ENCODE assay signal across 14 mouse cellular contexts in genomic region chr11:114282566-114282965, GRCm38 (mm10).
"Had no signal": no experiment of that assay in that cellular context is flagged by ENCODE, and none has a peak within 500 bp of the region (broad histone marks: within the 10 kb centered on the region; RNA-seq: fewer than 3 reads in every experiment).

No protein-coding gene starts in this region.

- H3K27me3 ChIP-seq: hindbrain, embryonic 13.5 days; intestine, embryonic 15.5 days; liver, embryonic 13.5 days; liver, embryonic 15.5 days had no signal

- H3K9me3 ChIP-seq: heart, embryonic 12.5 days; hindbrain, embryonic 13.5 days; intestine, embryonic 15.5 days; limb, embryonic 10.5 days; limb, embryonic 12.5 days; liver, embryonic 13.5 days; liver, embryonic 15.5 days had no signal

- H3K4me3 ChIP-seq: gastrocnemius, adult 2 months; heart, embryonic 12.5 days; hindbrain, embryonic 13.5 days; intestine, embryonic 15.5 days; layer of hippocampus, adult 2 months; left cerebral cortex, adult 2 months; limb, embryonic 10.5 days; limb, embryonic 12.5 days; liver, embryonic 13.5 days; liver, embryonic 15.5 days had no signal

- H3K4me1 ChIP-seq: intestine, embryonic 15.5 days; limb, embryonic 12.5 days; liver, embryonic 15.5 days had no signal

- H3K4me2 ChIP-seq: heart, embryonic 12.5 days; hindbrain, embryonic 13.5 days; intestine, embryonic 15.5 days; limb, embryonic 12.5 days; liver, embryonic 11.5 days; liver, embryonic 13.5 days; liver, embryonic 15.5 days had no signal

- H3K9ac ChIP-seq: heart, embryonic 12.5 days; hindbrain, embryonic 13.5 days; intestine, embryonic 15.5 days; limb, embryonic 12.5 days; liver, embryonic 13.5 days; liver, embryonic 15.5 days had no signal

- H3K27ac ChIP-seq: gastrocnemius, adult 2 months; hindbrain, embryonic 13.5 days; intestine, embryonic 15.5 days; layer of hippocampus, adult 2 months; left cerebral cortex, adult 2 months; limb, embryonic 10.5 days; limb, embryonic 12.5 days; liver, embryonic 13.5 days; liver, embryonic 15.5 days had no signal

- ATAC-seq: inflammation-experienced regulatory T-cells, adult 6 months; intestine, embryonic 15.5 days; intestine, postnatal 0 days had no signal

- H3K36me3 ChIP-seq: heart, embryonic 12.5 days; hindbrain, embryonic 13.5 days; intestine, embryonic 15.5 days; limb, embryonic 10.5 days; limb, embryonic 12.5 days; liver, embryonic 13.5 days; liver, embryonic 15.5 days had no signal

- DNase-seq: gastrocnemius, postnatal 25 days; liver, embryonic 13.5 days had no signal
